Mouse (Mus musculus): Measurements from ENCODE around the gene Cpn1. TPM values are rescaled to one million over a fixed set of nuclear protein-coding genes. Genes with fewer than 3 reads are reported as not detected.

Cpn1 gene
- total RNA-seq, 2 experiments from 2014 or later = not detected

GRCm38 (mm10) chr19:43939171-43939768 lies 47.1 kb downstream of the Cpn1 start:
- DNase-seq = no peak

- DNase-seq = no peak
Observed at GRCm38 (mm10) chr19:43938355-43938754, 48.0 kb downstream of the Cpn1 start.

GRCm38 (mm10) chr19:43930926-43931325 lies 55.4 kb downstream of the Cpn1 start:
- no peak for DNase-seq

GRCm38 (mm10) chr19:43930366-43930765 lies 56.0 kb downstream of the Cpn1 start:
- no peak for DNase-seq

- DNase-seq = no peak
Observed at GRCm38 (mm10) chr19:43929869-43930268, 56.5 kb downstream of the Cpn1 start.

GRCm38 (mm10) chr19:43927967-43928366 lies 58.4 kb downstream of the Cpn1 start:
- no peak for DNase-seq

- no peak for DNase-seq
Observed at GRCm38 (mm10) chr19:43927057-43927456, 59.3 kb downstream of the Cpn1 start.

GRCm38 (mm10) chr19:43926141-43926987 lies 60.0 kb downstream of the Cpn1 start:
- DNase-seq = no peak

- DNase-seq = no peak
Observed at GRCm38 (mm10) chr19:43924361-43924760, 62.0 kb downstream of the Cpn1 start.

GRCm38 (mm10) chr19:43922963-43923362 lies 63.4 kb downstream of the Cpn1 start:
- DNase-seq = no peak

GRCm38 (mm10) chr19:43921410-43921809 lies 64.9 kb downstream of the Cpn1 start:
- DNase-seq = no peak

- no peak for DNase-seq
Observed at GRCm38 (mm10) chr19:43920453-43921300, 65.7 kb downstream of the Cpn1 start.

GRCm38 (mm10) chr19:43919841-43920240 lies 66.5 kb downstream of the Cpn1 start:
- no peak for DNase-seq

GRCm38 (mm10) chr19:43918834-43919233 lies 67.5 kb downstream of the Cpn1 start:
- no peak for DNase-seq

- DNase-seq = no peak
Observed at GRCm38 (mm10) chr19:43917763-43918162, 68.6 kb downstream of the Cpn1 start.

- DNase-seq = no peak
Observed at GRCm38 (mm10) chr19:43917406-43917691, 69.0 kb downstream of the Cpn1 start.

GRCm38 (mm10) chr19:43916586-43917405 lies 69.6 kb downstream of the Cpn1 start:
- DNase-seq = no peak

- no peak for DNase-seq
Observed at GRCm38 (mm10) chr19:43915431-43915830, 70.9 kb downstream of the Cpn1 start.

GRCm38 (mm10) chr19:43914986-43915385 lies 71.4 kb downstream of the Cpn1 start:
- no peak for DNase-seq

GRCm38 (mm10) chr19:43912775-43913486 lies 73.4 kb downstream of the Cpn1 start:
- DNase-seq = no peak

GRCm38 (mm10) chr19:43906492-43906891 lies 79.9 kb downstream of the Cpn1 start:
- DNase-seq = no peak
